Mouse (Mus musculus): ENCODE measurements around the gene Elp4. TPM values are rescaled to one million over a fixed set of nuclear protein-coding genes. Genes with fewer than 3 reads are reported as not detected.

Gene Elp4
- polyA plus RNA-seq, 1 experiment from 2014 or later: 52.6 TPM

- H3K4me1 ChIP-seq: no peaks in the 10 kb centered on the region
- no peak overlapping the region for H3K4me3 ChIP-seq
- H3K27ac ChIP-seq (replicated peaks): no peak overlapping the region
- DNase-seq (ENCODE audit: low spot score): no peak
- no peaks in the 10 kb centered on the region for H3K36me3 ChIP-seq (replicated peaks)
- WGBS: 63% methylated on average over 2 of the region's 2 CpGs
- H3K9me3 ChIP-seq: no peaks in the 10 kb centered on the region
- no peaks in the 10 kb centered on the region for H3K27me3 ChIP-seq (replicated peaks; ENCODE audit: low read depth, poor library complexity, severe bottlenecking)
Observed at GRCm38 (mm10) chr2:105854740-105855139, 49.6 kb downstream of the Elp4 start.

GRCm38 (mm10) chr2:105852971-105853370 lies 51.4 kb downstream of the Elp4 start:
- no peak overlapping the region for H3K4me3 ChIP-seq
- H3K9me3 ChIP-seq: no peaks in the 10 kb centered on the region
- H3K27ac ChIP-seq (replicated peaks): no peak overlapping the region
- WGBS: 88% methylated on average over 2 of the region's 2 CpGs
- no peaks in the 10 kb centered on the region for H3K36me3 ChIP-seq (replicated peaks)
- no peaks in the 10 kb centered on the region for H3K4me1 ChIP-seq
- no peak for DNase-seq (ENCODE audit: low spot score)
- H3K27me3 ChIP-seq (replicated peaks; ENCODE audit: low read depth, poor library complexity, severe bottlenecking): no peaks in the 10 kb centered on the region

GRCm38 (mm10) chr2:105851714-105852293 lies 52.6 kb downstream of the Elp4 start:
- H3K4me3 ChIP-seq: no peak overlapping the region
- H3K27me3 ChIP-seq (replicated peaks; ENCODE audit: low read depth, poor library complexity, severe bottlenecking): no peaks in the 10 kb centered on the region
- no peak for DNase-seq (ENCODE audit: low spot score)

GRCm38 (mm10) chr2:105843151-105843550 lies 61.2 kb downstream of the Elp4 start:
- H3K9me3 ChIP-seq: no peaks in the 10 kb centered on the region
- H3K27me3 ChIP-seq (replicated peaks; ENCODE audit: low read depth, poor library complexity, severe bottlenecking): no peaks in the 10 kb centered on the region
- no peak for DNase-seq (ENCODE audit: low spot score)
- WGBS: 95% methylated on average over 5 of the region's 5 CpGs
- no peak overlapping the region for H3K4me3 ChIP-seq
- peaks cover 6% of the 10 kb centered on the region for H3K36me3 ChIP-seq (replicated peaks)
- no peaks in the 10 kb centered on the region for H3K4me1 ChIP-seq
- H3K27ac ChIP-seq (replicated peaks): no peak overlapping the region

More at GRCm38 (mm10) chr2:105851714-105852293, 52.6 kb downstream of the Elp4 start:
- Histone ChIP-seq H3K9me3 (no peaks in the 10 kb centered on the region), H3K36me3 (replicated peaks) (no peaks in the 10 kb centered on the region), H3K27ac (replicated peaks) (no peak overlapping the region), H3K4me1 (no peaks in the 10 kb centered on the region)

- Histone ChIP-seq H3K4me1 (no peaks in the 10 kb centered on the region), H3K4me3 (no peak overlapping the region), H3K9me3 (no peaks in the 10 kb centered on the region), H3K36me3 (replicated peaks) (peaks cover 8% of the 10 kb centered on the region; the same call in 1 of the 2 replicates), H3K27me3 (replicated peaks; ENCODE audit: low read depth, poor library complexity, severe bottlenecking) (no peaks in the 10 kb centered on the region), H3K27ac (replicated peaks) (no peak overlapping the region)
- no peak for DNase-seq (ENCODE audit: low spot score)
- WGBS: 89% methylated on average over 1 of the region's 1 CpGs
Observed at GRCm38 (mm10) chr2:105817965-105818364, 86.4 kb downstream of the Elp4 start.

GRCm38 (mm10) chr2:105815170-105815569 lies 89.2 kb downstream of the Elp4 start:
- H3K4me3 ChIP-seq: no peak overlapping the region
- H3K27me3 ChIP-seq (replicated peaks; ENCODE audit: low read depth, poor library complexity, severe bottlenecking): no peaks in the 10 kb centered on the region
- no peaks in the 10 kb centered on the region for H3K9me3 ChIP-seq
- no peaks in the 10 kb centered on the region for H3K36me3 ChIP-seq (replicated peaks)
- no peaks in the 10 kb centered on the region for H3K4me1 ChIP-seq
- no peak overlapping the region for H3K27ac ChIP-seq (replicated peaks)
- no peak for DNase-seq (ENCODE audit: low spot score)
- 93% methylated on average over 3 of the region's 3 CpGs for WGBS

- Histone ChIP-seq H3K36me3 (replicated peaks) (no peaks in the 10 kb centered on the region), H3K9me3 (no peaks in the 10 kb centered on the region), H3K4me1 (no peaks in the 10 kb centered on the region), H3K27me3 (replicated peaks; ENCODE audit: low read depth, poor library complexity, severe bottlenecking) (no peaks in the 10 kb centered on the region), H3K27ac (replicated peaks) (no peak overlapping the region), H3K4me3 (no peak overlapping the region)
- peak; percentile 19 for DNase-seq (ENCODE audit: low spot score)
- 80% methylated on average over 3 of the region's 3 CpGs for WGBS
Observed at GRCm38 (mm10) chr2:105813041-105813440, 91.3 kb downstream of the Elp4 start.

- no peak overlapping the region for H3K27ac ChIP-seq (replicated peaks)
- no peaks in the 10 kb centered on the region for H3K36me3 ChIP-seq (replicated peaks)
- DNase-seq (ENCODE audit: low spot score): no peak
- H3K4me3 ChIP-seq: no peak overlapping the region
- H3K27me3 ChIP-seq (replicated peaks; ENCODE audit: low read depth, poor library complexity, severe bottlenecking): no peaks in the 10 kb centered on the region
- no peaks in the 10 kb centered on the region for H3K4me1 ChIP-seq
- WGBS: 86% methylated on average over 2 of the region's 2 CpGs
- H3K9me3 ChIP-seq: no peaks in the 10 kb centered on the region
Observed at GRCm38 (mm10) chr2:105810286-105810685, 94.1 kb downstream of the Elp4 start.

GRCm38 (mm10) chr2:105806571-105806970 lies 97.8 kb downstream of the Elp4 start:
- H3K27me3 ChIP-seq (replicated peaks; ENCODE audit: low read depth, poor library complexity, severe bottlenecking): no peaks in the 10 kb centered on the region
- H3K4me1 ChIP-seq: no peaks in the 10 kb centered on the region
- H3K9me3 ChIP-seq: no peaks in the 10 kb centered on the region
- WGBS: 86% methylated on average over 2 of the region's 2 CpGs
- no peaks in the 10 kb centered on the region for H3K36me3 ChIP-seq (replicated peaks)
- H3K27ac ChIP-seq (replicated peaks): no peak overlapping the region
- no peak for DNase-seq (ENCODE audit: low spot score)
- no peak overlapping the region for H3K4me3 ChIP-seq

- 90% methylated on average over 4 of the region's 4 CpGs for WGBS
- no peaks in the 10 kb centered on the region for H3K9me3 ChIP-seq
- no peaks in the 10 kb centered on the region for H3K27me3 ChIP-seq (replicated peaks; ENCODE audit: low read depth, poor library complexity, severe bottlenecking)
- no peak for DNase-seq (ENCODE audit: low spot score)
- H3K27ac ChIP-seq (replicated peaks): no peak overlapping the region
- no peak overlapping the region for H3K4me3 ChIP-seq
- H3K4me1 ChIP-seq: no peaks in the 10 kb centered on the region
- H3K36me3 ChIP-seq (replicated peaks): no peaks in the 10 kb centered on the region
Observed at GRCm38 (mm10) chr2:105806047-105806446, 98.3 kb downstream of the Elp4 start.

- no peak for DNase-seq (ENCODE audit: low spot score)
- Histone ChIP-seq H3K4me1 (no peaks in the 10 kb centered on the region), H3K27ac (replicated peaks) (no peak overlapping the region), H3K9me3 (no peaks in the 10 kb centered on the region), H3K4me3 (no peak overlapping the region), H3K27me3 (replicated peaks; ENCODE audit: low read depth, poor library complexity, severe bottlenecking) (no peaks in the 10 kb centered on the region), H3K36me3 (replicated peaks) (no peaks in the 10 kb centered on the region)
Observed at GRCm38 (mm10) chr2:105805210-105805609, 99.2 kb downstream of the Elp4 start.

GRCm38 (mm10) chr2:105804506-105804905 lies 99.9 kb downstream of the Elp4 start:
- H3K27ac ChIP-seq (replicated peaks): no peak overlapping the region
- DNase-seq (ENCODE audit: low spot score): no peak
- H3K4me3 ChIP-seq: no peak overlapping the region
- 53% methylated on average over 10 of the region's 10 CpGs for WGBS
- H3K27me3 ChIP-seq (replicated peaks; ENCODE audit: low read depth, poor library complexity, severe bottlenecking): no peaks in the 10 kb centered on the region
- no peaks in the 10 kb centered on the region for H3K36me3 ChIP-seq (replicated peaks)
- H3K4me1 ChIP-seq: no peaks in the 10 kb centered on the region
- H3K9me3 ChIP-seq: no peaks in the 10 kb centered on the region

- 45% methylated on average over 5 of the region's 5 CpGs for WGBS
- H3K9me3 ChIP-seq: no peaks in the 10 kb centered on the region
Observed at GRCm38 (mm10) chr2:105803427-105803826, 100.9 kb downstream of the Elp4 start.

GRCm38 (mm10) chr2:105802902-105803301 lies 101.5 kb downstream of the Elp4 start:
- DNase-seq (ENCODE audit: low spot score): no peak
- Histone ChIP-seq H3K4me1 (no peaks in the 10 kb centered on the region), H3K9me3 (no peaks in the 10 kb centered on the region), H3K36me3 (replicated peaks) (no peaks in the 10 kb centered on the region), H3K27me3 (replicated peaks; ENCODE audit: low read depth, poor library complexity, severe bottlenecking) (no peaks in the 10 kb centered on the region), H3K27ac (replicated peaks) (no peak overlapping the region), H3K4me3 (no peak overlapping the region)
- WGBS: 90% methylated on average over 2 of the region's 2 CpGs

More at GRCm38 (mm10) chr2:105803427-105803826, 100.9 kb downstream of the Elp4 start:
- Histone ChIP-seq H3K27ac (replicated peaks) (no peak overlapping the region), H3K36me3 (replicated peaks) (no peaks in the 10 kb centered on the region), H3K4me3 (no peak overlapping the region), H3K27me3 (replicated peaks; ENCODE audit: low read depth, poor library complexity, severe bottlenecking) (no peaks in the 10 kb centered on the region), H3K4me1 (no peaks in the 10 kb centered on the region)
- DNase-seq (ENCODE audit: low spot score): no peak

Data from embryonic facial prominence, embryonic 10.5 days (tissue).